Mouse (Mus musculus) forebrain, embryonic 12.5 days (tissue): Measurements from ENCODE around the gene Kremen1. TPM values are rescaled to one million over a fixed set of nuclear protein-coding genes. Genes with fewer than 3 reads are reported as not detected.
A peak's percentile ranks its signal among the peaks of the same experiment; 100 is the strongest.

Source experiments
- ATAC-seq: fragments of 200-750 bp; cut with Nextera tagmentation; 2 replicates; pipeline ENCODE4 v1.8.0; 2017; ENCODE audit warnings: moderate TSS enrichment; ENCODE audit not compliant: low FRiP score
- H3K27ac ChIP-seq: fragments of 300-500 bp; sonication (generic); 2 replicates; pipeline ENCODE4 v1.5.1; 2016; ENCODE audit warnings: mild to moderate bottlenecking
- H3K27me3 ChIP-seq: fragments of 300-500 bp; sonication (generic); 2 replicates; pipeline ENCODE4 v1.6.1; 2016; ENCODE audit warnings: mild to moderate bottlenecking
- H3K36me3 ChIP-seq: fragments of 300-500 bp; sonication (generic); replicated peaks from 2 replicates; pipeline ENCODE4 v1.6.1; 2016; ENCODE audit warnings: mild to moderate bottlenecking
- H3K4me1 ChIP-seq: fragments of 300-500 bp; sonication (generic); 2 replicates; pipeline ENCODE4 v1.6.1; 2016
- H3K4me2 ChIP-seq: fragments of 300-500 bp; sonication (generic); 2 replicates; pipeline ENCODE4 v1.6.1; 2016; ENCODE audit warnings: mild to moderate bottlenecking, moderate library complexity
- H3K4me3 ChIP-seq: fragments of 300-500 bp; sonication (generic); replicated peaks from 2 replicates; pipeline ENCODE4 v1.5.1; 2016; ENCODE audit warnings: mild to moderate bottlenecking
- H3K9ac ChIP-seq: fragments of 300-500 bp; sonication (generic); 2 replicates; pipeline ENCODE4 v1.6.1; 2016; ENCODE audit warnings: mild to moderate bottlenecking
- H3K9me3 ChIP-seq: fragments of 300-500 bp; sonication (generic); 2 replicates; pipeline ENCODE4 v1.6.1; 2016
- WGBS: fragments of 180-500 bp; shearing (Covaris S2); methylation state at CpG from one replicate; pipeline ENCODE4 v1.1.7; 2016; 5-methylcytosine and 5-hydroxymethylcytosine counted together
- polyA plus RNA-seq: library from polyadenylated mRNA; unstranded; fragments of >200 nt; fragmentation: Nextera tagmentation; extraction: Ambion mirVana; gene quantifications from 2 replicates; pipeline ENCODE4 v1.2.1, GENCODE M21; 2016

Kremen1 gene
- polyA plus RNA-seq, 1 experiment from 2014 or later = 12.0 TPM

- WGBS = 94% methylated on average over 7 of the region's 7 CpGs
- no peaks in the 10 kb centered on the region for H3K9me3 ChIP-seq
- H3K36me3 ChIP-seq = peaks cover 52% of the 10 kb centered on the region
- no peaks in the 10 kb centered on the region for H3K27me3 ChIP-seq
- no peak overlapping the region for H3K27ac ChIP-seq
- H3K4me2 ChIP-seq = no peak overlapping the region
- 0 out of 2 replicates have a peak, but pooled peaks cover 2% of the 10 kb centered on the region for H3K4me1 ChIP-seq
- H3K9ac ChIP-seq = no peak overlapping the region
- no peak overlapping the region for H3K4me3 ChIP-seq
- ATAC-seq = no peak
Measured at GRCm38 (mm10) chr11:5280932-5281331, 19.6 kb upstream of the Kremen1 start.

- Histone ChIP-seq H3K36me3 (peaks cover 37% of the 10 kb centered on the region), H3K4me2 (no peak overlapping the region), H3K27ac (no peak overlapping the region), H3K4me1 (0 out of 2 replicates have a peak, but pooled peaks cover 2% of the 10 kb centered on the region), H3K9me3 (no peaks in the 10 kb centered on the region), H3K27me3 (no peaks in the 10 kb centered on the region), H3K9ac (no peak overlapping the region), H3K4me3 (no peak overlapping the region)
- no peak for ATAC-seq
- 94% methylated on average over 2 of the region's 2 CpGs for WGBS
Measured at GRCm38 (mm10) chr11:5278463-5278862, 17.1 kb upstream of the Kremen1 start.

DNA sequence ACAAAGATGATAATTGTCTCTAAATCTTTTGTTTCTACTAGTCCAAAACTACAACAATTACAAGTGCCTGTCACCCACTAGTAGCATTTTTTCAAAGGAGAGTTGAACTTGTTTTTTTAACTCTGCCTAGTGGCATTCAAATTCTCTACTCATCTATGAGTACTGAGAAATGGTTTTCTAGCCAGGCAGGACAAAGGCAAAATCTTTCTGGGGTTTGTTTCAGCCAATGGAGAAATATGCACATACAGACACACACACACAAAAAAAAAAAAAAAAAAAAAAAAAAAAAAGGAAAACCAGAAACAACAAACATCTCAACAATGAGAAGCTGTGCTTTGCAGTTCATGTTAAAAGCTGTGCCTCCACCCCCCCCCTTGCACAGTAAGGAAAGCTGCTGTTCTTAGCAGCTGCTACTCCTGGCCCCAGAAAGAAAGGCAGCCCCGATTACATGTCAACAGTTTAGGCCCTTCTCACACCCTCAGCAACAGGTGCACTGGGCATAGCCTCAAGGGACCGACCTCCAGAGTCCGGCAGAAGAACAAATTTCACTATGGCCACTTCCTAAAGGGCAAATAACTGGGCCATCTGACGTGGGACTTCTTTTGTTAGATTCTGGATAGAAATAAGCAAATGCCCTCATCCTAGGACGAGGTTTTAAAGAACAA lies 16.1 kb upstream of the Kremen1 start:
- WGBS = 66% methylated on average over 5 of the region's 5 CpGs
- no peak overlapping the region for H3K27ac ChIP-seq
- peaks cover 29% of the 10 kb centered on the region for H3K36me3 ChIP-seq
- H3K27me3 ChIP-seq = no peaks in the 10 kb centered on the region
- H3K4me1 ChIP-seq = peaks cover 7% of the 10 kb centered on the region
- H3K4me3 ChIP-seq = no peak overlapping the region
- no peaks in the 10 kb centered on the region for H3K9me3 ChIP-seq
- no peak overlapping the region for H3K4me2 ChIP-seq
- no peak for ATAC-seq
- H3K9ac ChIP-seq = no peak overlapping the region

DNA sequence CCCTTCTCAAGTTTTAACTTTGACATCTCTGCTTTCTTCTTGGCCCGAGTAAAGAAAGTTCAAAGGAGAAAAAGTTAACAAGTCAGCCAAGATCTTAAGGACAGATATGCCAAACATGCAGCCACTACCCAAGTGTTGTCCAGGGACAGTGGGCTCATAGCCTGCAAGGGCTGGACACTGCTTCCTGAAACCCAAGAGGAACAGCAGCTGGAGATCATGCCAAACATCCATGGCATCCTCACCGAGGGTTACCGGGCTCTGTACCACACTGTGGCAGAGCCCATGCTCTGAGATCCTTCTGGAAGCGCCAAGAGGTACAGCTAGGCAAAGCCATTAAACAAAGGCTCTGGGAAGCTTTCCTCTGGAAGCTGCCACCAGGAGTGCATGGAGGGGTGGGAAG lies 13.9 kb upstream of the Kremen1 start:
- ATAC-seq = no peak
- H3K4me1 ChIP-seq = peaks cover 21% of the 10 kb centered on the region
- no peak overlapping the region for H3K4me2 ChIP-seq
- no peaks in the 10 kb centered on the region for H3K9me3 ChIP-seq
- H3K27me3 ChIP-seq = no peaks in the 10 kb centered on the region
- H3K36me3 ChIP-seq = peaks cover 7% of the 10 kb centered on the region
- no peak overlapping the region for H3K9ac ChIP-seq
- 85% methylated on average over 4 of the region's 4 CpGs for WGBS
- H3K4me3 ChIP-seq = no peak overlapping the region
- no peak overlapping the region for H3K27ac ChIP-seq

DNA sequence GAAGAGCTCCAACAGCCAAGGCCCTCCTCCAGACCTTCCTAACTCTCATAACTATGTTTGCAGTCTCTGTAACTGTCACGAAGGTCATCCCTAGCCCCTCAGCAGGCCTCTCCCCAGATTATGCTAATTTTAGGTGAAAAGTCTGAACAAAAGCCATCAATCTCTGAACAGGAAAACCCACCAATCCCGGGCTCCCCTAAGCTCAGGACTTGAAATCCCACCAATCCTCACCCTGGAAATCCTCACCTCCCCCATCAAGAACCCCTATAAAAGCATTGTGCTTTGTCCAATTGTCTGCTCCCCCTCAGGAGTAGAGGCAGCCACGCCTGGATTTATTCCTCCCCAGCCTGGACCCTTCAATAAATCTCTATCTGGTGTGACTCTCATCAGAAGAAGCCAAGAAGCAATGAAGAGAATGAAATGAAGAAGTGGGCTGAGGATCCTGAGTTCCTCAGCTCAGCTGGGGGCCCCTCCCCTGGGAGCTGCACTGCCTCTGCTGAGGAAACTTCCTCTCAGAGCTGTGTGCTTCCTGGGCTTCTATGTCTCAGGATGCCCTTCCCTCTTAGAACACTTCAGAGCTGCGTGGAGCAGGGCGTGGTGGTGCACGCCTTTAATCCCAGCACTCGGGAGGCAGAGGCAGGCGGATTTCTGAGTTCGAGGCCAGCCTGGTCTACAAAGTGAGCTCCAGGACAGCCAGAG lies 11.3 kb upstream of the Kremen1 start:
- Histone ChIP-seq H3K27ac (no peak overlapping the region; the same call in 1 of the 2 replicates), H3K27me3 (no peaks in the 10 kb centered on the region), H3K9ac (no peak overlapping the region), H3K4me3 (no peak overlapping the region), H3K4me2 (no peak overlapping the region), H3K36me3 (no peaks in the 10 kb centered on the region; the same call in 1 of the 2 replicates), H3K4me1 (peaks cover 21% of the 10 kb centered on the region), H3K9me3 (no peaks in the 10 kb centered on the region)
- 74% methylated on average over 9 of the region's 9 CpGs for WGBS
- no peak for ATAC-seq

GRCm38 (mm10) chr11:5272066-5272360 lies 10.7 kb upstream of the Kremen1 start:
- Histone ChIP-seq H3K36me3 (no peaks in the 10 kb centered on the region; the same call in 1 of the 2 replicates), H3K4me2 (no peak overlapping the region), H3K27ac (peak overlapping the region; percentile 67; the same call in 1 of the 2 replicates), H3K27me3 (no peaks in the 10 kb centered on the region), H3K4me3 (no peak overlapping the region), H3K9me3 (no peaks in the 10 kb centered on the region), H3K9ac (no peak overlapping the region), H3K4me1 (peaks cover 19% of the 10 kb centered on the region)
- 63% methylated on average over 4 of the region's 4 CpGs for WGBS
- no peak for ATAC-seq

DNA sequence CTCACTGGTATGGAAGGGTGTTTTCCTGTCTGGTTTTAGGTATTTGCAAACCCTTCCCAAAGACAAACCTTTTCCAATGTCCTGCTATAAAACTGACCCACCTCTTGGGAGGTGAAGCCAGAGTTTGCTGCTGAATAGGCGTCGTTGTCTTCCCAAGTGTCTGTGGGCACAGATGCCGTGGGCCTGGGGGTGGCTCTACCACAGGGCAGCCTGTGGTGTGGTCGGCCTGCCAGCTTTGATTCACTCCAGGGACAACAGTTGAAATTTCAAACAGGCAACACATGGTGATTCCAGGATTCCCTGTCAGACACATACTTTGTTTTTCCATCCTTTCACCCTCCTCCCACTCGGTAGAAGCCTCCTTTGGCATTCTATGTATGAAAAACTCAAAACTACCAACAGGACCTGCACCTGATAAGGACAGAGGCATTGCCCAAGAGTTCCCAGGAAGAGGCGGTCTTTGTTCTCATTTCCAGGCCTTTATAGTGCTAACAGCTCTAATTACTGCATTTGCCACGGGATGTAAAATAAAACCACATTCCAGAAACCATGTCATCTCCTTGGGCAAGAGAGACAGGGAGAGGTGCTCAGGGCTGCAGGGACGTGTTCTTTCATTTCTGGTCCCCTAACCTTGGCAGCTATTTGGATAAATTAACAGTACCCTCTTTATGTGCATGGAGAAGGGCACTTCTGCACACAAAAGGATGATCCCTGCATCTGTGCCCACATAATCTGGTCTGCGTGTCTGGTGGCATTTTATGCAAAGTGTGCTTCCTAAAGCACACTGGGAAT lies 10.1 kb upstream of the Kremen1 start:
- Histone ChIP-seq H3K9ac (no peak overlapping the region), H3K9me3 (no peaks in the 10 kb centered on the region), H3K4me2 (no peak overlapping the region), H3K4me1 (peaks cover 19% of the 10 kb centered on the region), H3K27ac (peak overlapping the region; percentile 67; the same call in 1 of the 2 replicates), H3K27me3 (no peaks in the 10 kb centered on the region), H3K4me3 (no peak overlapping the region), H3K36me3 (no peaks in the 10 kb centered on the region; the same call in 1 of the 2 replicates)
- WGBS = 54% methylated on average over 9 of the region's 9 CpGs
- no peak for ATAC-seq

DNA sequence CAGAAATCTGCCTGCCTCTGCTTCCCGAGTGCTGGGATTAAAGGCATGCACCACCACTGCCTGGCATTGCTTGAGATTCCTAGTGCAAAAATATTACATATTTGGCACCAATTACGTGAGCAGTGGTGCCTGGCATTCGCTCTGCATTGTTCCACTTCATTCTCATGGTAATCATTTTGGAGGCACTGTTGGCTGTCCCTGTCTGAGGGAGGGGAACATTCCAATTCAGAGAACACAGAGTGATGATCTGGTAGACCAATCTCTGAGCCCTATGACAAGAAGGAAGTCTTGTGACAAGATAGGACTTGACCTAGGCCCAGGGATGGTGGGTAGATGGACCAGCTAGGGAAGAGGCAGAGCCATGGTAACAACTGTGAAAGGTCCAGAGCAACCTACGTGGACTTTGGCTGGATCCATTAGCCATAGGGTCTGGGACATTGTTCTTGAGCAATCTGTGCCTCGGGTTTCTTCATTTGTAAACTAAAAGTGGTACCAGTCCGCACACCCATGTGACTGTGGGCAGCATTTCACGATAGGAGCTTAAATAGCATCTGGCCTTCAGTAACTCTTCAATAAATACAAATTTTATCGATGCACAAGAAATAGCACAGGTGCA lies 8.6 kb upstream of the Kremen1 start:
- peaks cover 19% of the 10 kb centered on the region for H3K4me1 ChIP-seq
- H3K36me3 ChIP-seq = no peaks in the 10 kb centered on the region
- no peaks in the 10 kb centered on the region for H3K9me3 ChIP-seq
- no peak overlapping the region for H3K27ac ChIP-seq
- H3K27me3 ChIP-seq = no peaks in the 10 kb centered on the region
- whole genome bisulfite sequencing = 86% methylated on average over 8 of the region's 8 CpGs
- ATAC-seq = no peak
- no peak overlapping the region for H3K4me2 ChIP-seq
- no peak overlapping the region for H3K4me3 ChIP-seq
- no peak overlapping the region for H3K9ac ChIP-seq

DNA sequence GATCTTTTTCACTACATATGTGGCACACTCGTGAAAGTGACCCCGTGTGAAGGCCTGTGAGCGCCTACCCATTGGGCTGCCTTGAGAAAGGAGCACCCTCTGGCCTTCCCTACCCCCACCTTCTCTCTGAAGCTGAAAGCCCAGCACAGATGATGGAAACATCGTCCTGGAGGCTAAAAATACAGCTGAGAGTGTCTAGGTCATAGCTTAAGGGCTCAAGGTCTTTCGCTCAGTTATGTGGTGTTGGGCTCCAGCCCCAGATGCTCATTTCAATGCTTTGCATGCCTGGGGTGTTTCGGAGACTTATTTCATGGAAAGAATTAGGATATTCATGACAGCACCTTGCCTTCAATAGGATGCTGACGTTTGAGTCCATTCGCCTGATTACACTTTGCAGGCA lies 4.4 kb upstream of the Kremen1 start:
- 78% methylated on average over 8 of the region's 8 CpGs for WGBS
- no peak for ATAC-seq
- Histone ChIP-seq H3K9me3 (no peaks in the 10 kb centered on the region), H3K4me3 (no peak overlapping the region), H3K4me1 (peaks cover 1% of the 10 kb centered on the region), H3K9ac (no peak overlapping the region), H3K4me2 (no peak overlapping the region), H3K27me3 (peaks cover 7% of the 10 kb centered on the region), H3K36me3 (no peaks in the 10 kb centered on the region), H3K27ac (no peak overlapping the region)

DNA sequence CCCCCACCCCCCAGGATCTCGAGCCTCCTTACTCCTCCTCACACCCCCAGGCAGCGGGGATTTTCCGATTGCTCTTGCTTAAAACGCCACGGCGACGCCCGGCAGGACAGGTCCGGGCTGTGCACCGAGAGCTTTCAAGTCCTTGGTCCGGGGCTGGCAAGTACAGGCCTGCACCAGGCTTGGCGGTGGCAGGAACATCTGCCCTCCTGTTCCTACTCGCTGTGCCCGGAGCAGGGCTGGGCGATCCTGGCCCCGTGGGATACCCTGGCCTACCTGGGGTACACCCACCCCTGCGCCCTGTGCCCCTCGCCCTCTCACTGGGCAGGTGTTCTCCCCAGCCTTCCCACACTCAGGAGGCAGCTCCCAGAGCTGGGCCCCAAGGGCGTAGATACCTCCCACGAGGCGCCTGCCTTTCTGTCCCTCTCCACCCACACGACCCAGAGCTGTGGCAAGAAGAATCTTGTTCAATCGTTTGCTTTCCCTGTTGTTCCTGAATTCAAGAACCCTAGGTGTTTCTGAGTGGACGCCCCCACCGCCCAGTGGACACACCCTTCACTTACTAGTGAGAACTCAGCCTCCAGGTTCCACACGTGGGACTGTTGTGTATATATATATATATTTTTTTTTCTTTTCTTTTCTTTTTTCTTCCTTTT lies 1.8 kb upstream of the Kremen1 start:
- no peak overlapping the region for H3K4me2 ChIP-seq
- H3K9me3 ChIP-seq = no peaks in the 10 kb centered on the region
- 57% methylated on average over 26 of the region's 26 CpGs for WGBS
- no peak overlapping the region for H3K4me3 ChIP-seq
- H3K27me3 ChIP-seq = peaks cover 12% of the 10 kb centered on the region
- H3K4me1 ChIP-seq = peaks cover 10% of the 10 kb centered on the region
- no peak overlapping the region for H3K9ac ChIP-seq
- no peaks in the 10 kb centered on the region for H3K36me3 ChIP-seq
- H3K27ac ChIP-seq = no peak overlapping the region
- no peak for ATAC-seq

DNA sequence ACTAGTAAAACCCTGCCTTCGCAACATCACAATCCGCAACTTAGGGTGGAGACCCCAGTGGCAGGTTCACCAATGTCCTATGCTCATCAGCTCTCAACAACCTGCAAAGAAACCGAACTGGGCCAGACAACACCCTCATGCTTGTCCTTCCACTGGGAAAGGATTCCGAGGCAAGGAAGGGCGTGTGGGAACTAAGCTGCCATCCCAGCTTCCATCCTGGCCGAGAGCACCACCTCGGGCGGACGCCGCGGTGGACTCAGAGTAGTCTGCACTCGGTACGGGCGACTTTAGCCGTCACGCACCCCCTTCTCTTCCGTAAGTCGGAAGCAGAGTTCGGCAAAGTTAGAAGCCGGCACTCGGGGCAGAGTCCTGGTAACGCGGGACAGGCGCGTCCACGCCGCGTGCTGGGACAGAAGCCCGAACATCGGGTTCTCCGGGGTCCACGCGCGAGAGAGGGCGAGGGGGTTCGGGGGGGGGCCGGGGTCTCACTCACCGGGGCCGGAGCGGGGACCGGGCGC lies 357 bp downstream of the Kremen1 start:
- no peaks in the 10 kb centered on the region for H3K36me3 ChIP-seq
- H3K4me2 ChIP-seq = peak overlapping the region; percentile 85
- ATAC-seq = no peak; the same call in 1 of the 2 replicates
- peaks cover 21% of the 10 kb centered on the region for H3K4me1 ChIP-seq
- H3K9me3 ChIP-seq = no peaks in the 10 kb centered on the region
- H3K27ac ChIP-seq = no peak overlapping the region
- H3K4me3 ChIP-seq = peak overlapping the region; percentile 91
- WGBS = under 1% methylated on average over 41 of the region's 42 CpGs
- H3K9ac ChIP-seq = peak overlapping the region; percentile 87
- peaks cover 12% of the 10 kb centered on the region for H3K27me3 ChIP-seq
